Mouse (Mus musculus) layer of hippocampus, adult 18-20 months (tissue): Measurements from ENCODE around the gene Bnip2. TPM values are rescaled to one million over a fixed set of nuclear protein-coding genes. Genes with fewer than 3 reads are reported as not detected.
"Not testable (repeated sequence)": the region's sequence is repeated elsewhere in the genome, so short reads cannot be mapped to it uniquely, and the experiment has no call there.

Experiments used
- DNase-seq, 2 experiments: peaks; one replicate each; pipeline ENCODE4 v3.0.0; 2022; ENCODE audit warnings: low spot score in 2 of 2
- total RNA-seq, 2 experiments: library from RNA; stranded (reverse); gene quantifications; 2 replicates each; pipeline ENCODE4 v1.2.3; 2021

Gene Bnip2
- total RNA-seq, 2 experiments from 2014 or later, result 37.9 to 38.0 TPM

- no peak for DNase-seq
These were observed 21.7 kb downstream of the Bnip2 start for GRCm38 (mm10) chr9:70010781-70011473.

- no peak for DNase-seq
These were observed 22.5 kb downstream of the Bnip2 start for GRCm38 (mm10) chr9:70011537-70012407.

GRCm38 (mm10) chr9:70012408-70012901, 23.2 kb downstream of the Bnip2 start, which contains the start of gene Gtf2a2:
Gene Gtf2a2 (plus strand): TSS chr9:70012550.
- peak; percentile 88 to 93 for DNase-seq

- no peak for DNase-seq
These were observed 26.4 kb downstream of the Bnip2 start for GRCm38 (mm10) chr9:70015632-70016031.

- DNase-seq, result no peak
These were observed 29.6 kb downstream of the Bnip2 start for GRCm38 (mm10) chr9:70018879-70019278.

- DNase-seq, result no peak
These were observed 32.3 kb downstream of the Bnip2 start for GRCm38 (mm10) chr9:70021610-70022009.

- DNase-seq, result no peak
These were observed 32.8 kb downstream of the Bnip2 start for GRCm38 (mm10) chr9:70022083-70022482.

- DNase-seq, result not testable (repeated sequence)
These were observed 34.3 kb downstream of the Bnip2 start for GRCm38 (mm10) chr9:70023615-70024014.

- DNase-seq, result no peak
These were observed 35.4 kb downstream of the Bnip2 start for GRCm38 (mm10) chr9:70024648-70025047.

GRCm38 (mm10) chr9:70025365-70026012, 36.2 kb downstream of the Bnip2 start:
- no peak for DNase-seq

- no peak for DNase-seq
These were observed 42.9 kb downstream of the Bnip2 start for GRCm38 (mm10) chr9:70032167-70032566.

- DNase-seq, result no peak
These were observed 43.8 kb downstream of the Bnip2 start for GRCm38 (mm10) chr9:70033056-70033455.

GRCm38 (mm10) chr9:70034702-70035101, 45.4 kb downstream of the Bnip2 start:
- no peak for DNase-seq

- DNase-seq, result no peak
These were observed 47.4 kb downstream of the Bnip2 start for GRCm38 (mm10) chr9:70036646-70037045.

GRCm38 (mm10) chr9:70037988-70038387, 48.7 kb downstream of the Bnip2 start, which contains the start of gene Gcnt3:
Gene Gcnt3 (minus strand): TSS chr9:70038088.
- no peak for DNase-seq

- DNase-seq, result no peak
These were observed 50.5 kb downstream of the Bnip2 start for GRCm38 (mm10) chr9:70039597-70040385.

- no peak for DNase-seq
These were observed 51.3 kb downstream of the Bnip2 start for GRCm38 (mm10) chr9:70040570-70040969.

- DNase-seq, result no peak
These were observed 52.9 kb downstream of the Bnip2 start for GRCm38 (mm10) chr9:70042137-70042536.

GRCm38 (mm10) chr9:70042935-70043334, 53.7 kb downstream of the Bnip2 start:
- DNase-seq, result no peak

- DNase-seq, result no peak
These were observed 55.6 kb downstream of the Bnip2 start for GRCm38 (mm10) chr9:70044865-70045264.

GRCm38 (mm10) chr9:70046255-70046654, 57.0 kb downstream of the Bnip2 start:
- no peak for DNase-seq
